In genomic region chr17:24250988-24251319, GRCm38 (mm10) we compare ENCODE assay signal across 8 mouse cellular contexts. TPM values are rescaled to one million over a fixed set of nuclear protein-coding genes. Genes with fewer than 3 reads are reported as not detected.
DNase-seq lines count a peak whose midpoint lies in the region; ATAC-seq and TF ChIP-seq lines count a peak whose summit lies in the region.

No protein-coding gene starts in this region.

- peak overlapping the region; percentile 90 for H3K9ac ChIP-seq in heart, embryonic 14.5 days (ENCODE audit: low read length)
- peak overlapping the region; percentile 90 for H3K9ac ChIP-seq in forebrain, embryonic 16.5 days (replicated peaks; ENCODE audit: low read depth, low read length)
- H3K9ac ChIP-seq in liver, postnatal 0 days (replicated peaks), result peak overlapping the region; percentile 78

- intact Hi-C loops in heart, postnatal 14 days (cut with DNase I), result loop anchor here (5.0 kb wide), 2 partner anchors 44 to 79 kb away; partner anchors contain the start of genes Ntn3 and Tbc1d24

- under 1% methylated on average over 32 of the region's 32 CpGs for WGBS in heart, embryonic 14.5 days
- WGBS in forebrain, embryonic 16.5 days, result under 1% methylated on average over 32 of the region's 32 CpGs
- under 1% methylated on average over 32 of the region's 32 CpGs for WGBS in liver, postnatal 0 days (ENCODE audit: insufficient replicate concordance)

- H3K4me2 ChIP-seq in heart, embryonic 14.5 days (ENCODE audit: low read length), result peak overlapping the region; percentile 83
- H3K4me2 ChIP-seq in forebrain, embryonic 16.5 days (ENCODE audit: low read length), result peak overlapping the region; percentile 94
- H3K4me2 ChIP-seq in liver, postnatal 0 days (ENCODE audit: low read depth, low read length), result peak overlapping the region; percentile 92

- DNase-seq in heart, postnatal 14 days, result no peak
- no peak for DNase-seq in G1E (ENCODE audit: low spot score)
- no peak for DNase-seq in liver, postnatal 0 days
- no peak for DNase-seq in frontal cortex, postnatal 36 days (ENCODE audit: low spot score in 2 of 2)
- DNase-seq in spleen, postnatal 10 days (ENCODE audit: low spot score in 2 of 2), result no peak
- no peak for DNase-seq in cerebellum, postnatal 10 days

- no peak for ATAC-seq in heart, embryonic 14.5 days (ENCODE audit: insufficient number of reproducible peaks, insufficient read depth, low FRiP score, low read depth)
- ATAC-seq in G1E (ENCODE audit: extremely low read depth, insufficient number of reproducible peaks, low FRiP score, poor library complexity, severe bottlenecking), result no peak
- no peak for ATAC-seq in forebrain, embryonic 16.5 days
- no peak; the same call in 1 of the 2 replicates for ATAC-seq in liver, postnatal 0 days

- H3K4me1 ChIP-seq in heart, embryonic 14.5 days (ENCODE audit: control insufficient read depth in 2 of 2, insufficient read depth in 2 of 2, low read length in 2 of 2), result peaks cover 0 to 16% of the 10 kb centered on the region in 2 experiments; a peak in 2 of 4 replicates
- H3K4me1 ChIP-seq in G1E (ENCODE audit: insufficient read depth, low read depth, low read length), result peaks cover 29% of the 10 kb centered on the region
- peaks cover 13% of the 10 kb centered on the region for H3K4me1 ChIP-seq in forebrain, embryonic 16.5 days (replicated peaks; ENCODE audit: control insufficient read depth, insufficient read depth, low read length)
- peaks cover 16% of the 10 kb centered on the region for H3K4me1 ChIP-seq in liver, postnatal 0 days (ENCODE audit: insufficient read depth)

- H3K9me3 ChIP-seq in heart, embryonic 14.5 days (ENCODE audit: control insufficient read depth, low read length), result no peaks in the 10 kb centered on the region
- no peaks in the 10 kb centered on the region for H3K9me3 ChIP-seq in G1E (replicated peaks)
- H3K9me3 ChIP-seq in forebrain, embryonic 16.5 days (ENCODE audit: control insufficient read depth, low read length), result no peaks in the 10 kb centered on the region
- H3K9me3 ChIP-seq in liver, postnatal 0 days (ENCODE audit: low read length), result no peaks in the 10 kb centered on the region

- peaks cover 32% of the 10 kb centered on the region for H3K36me3 ChIP-seq in heart, embryonic 14.5 days (ENCODE audit: control insufficient read depth, insufficient read depth, low read length)
- peaks cover 38% of the 10 kb centered on the region for H3K36me3 ChIP-seq in G1E (replicated peaks)
- peaks cover 6% of the 10 kb centered on the region; the same call in 1 of the 2 replicates for H3K36me3 ChIP-seq in forebrain, embryonic 16.5 days (ENCODE audit: control insufficient read depth, insufficient read depth)
- peaks cover 30% of the 10 kb centered on the region for H3K36me3 ChIP-seq in liver, postnatal 0 days (replicated peaks; ENCODE audit: insufficient read depth, low read length)

- no peak for TF ChIP-seq EP300 in liver, postnatal 0 days (IDR thresholded peaks at IDR 0.05; ENCODE audit: low read depth)

- TF ChIP-seq CTCF in G1E (IDR thresholded peaks at IDR 0.05; ENCODE audit: low read depth, low read length), result no peak
- no peak for TF ChIP-seq CTCF in liver, postnatal 0 days (IDR thresholded peaks at IDR 0.05; ENCODE audit: low read depth)

- peak overlapping the region; percentile 78 to 85 for H3K4me3 ChIP-seq in heart, embryonic 14.5 days (ENCODE audit: control insufficient read depth in 1 of 2, insufficient read depth in 1 of 2, low read depth in 1 of 2, low read length in 2 of 2)
- H3K4me3 ChIP-seq in G1E (ENCODE audit: low read depth, low read length), result peak overlapping the region; percentile 90
- H3K4me3 ChIP-seq in forebrain, embryonic 16.5 days (replicated peaks; ENCODE audit: low read length), result peak overlapping the region; percentile 87
- peak overlapping the region; percentile 70 for H3K4me3 ChIP-seq in liver, postnatal 0 days (ENCODE audit: low read depth, low read length)

- no peaks in the 10 kb centered on the region for H3K27me3 ChIP-seq in heart, embryonic 14.5 days (ENCODE audit: control insufficient read depth, insufficient read depth, low read length)
- no peaks in the 10 kb centered on the region for H3K27me3 ChIP-seq in G1E (ENCODE audit: insufficient read depth, low read length)
- H3K27me3 ChIP-seq in forebrain, embryonic 16.5 days (replicated peaks; ENCODE audit: control insufficient read depth, insufficient read depth, low read length), result no peaks in the 10 kb centered on the region
- H3K27me3 ChIP-seq in liver, postnatal 0 days (ENCODE audit: insufficient read depth, low read length), result no peaks in the 10 kb centered on the region

- H3K27ac ChIP-seq in heart, embryonic 14.5 days (replicated peaks in 1 of 2; ENCODE audit: control insufficient read depth in 1 of 2, insufficient read depth in 1 of 2, low read depth in 2 of 2, low read length in 2 of 2), result peak overlapping the region; percentile 26 to 55; a peak in 2 of 4 replicates
- H3K27ac ChIP-seq in forebrain, embryonic 16.5 days (ENCODE audit: low read length), result no peak overlapping the region; the same call in 1 of the 2 replicates
- H3K27ac ChIP-seq in liver, postnatal 0 days (ENCODE audit: low read depth), result peak overlapping the region; percentile 46

RNA-seq across cellular contexts. Expression of gene Ccnf, which starts 0.3 kb away (rescaled TPM):
- polyA plus RNA-seq in heart, embryonic 14.5 days (2014; fragmentation: Nextera tagmentation; extraction: Ambion mirVana), result 27.8 and 29.1 TPM in 2 replicates
- 1 to 10 TPM; 2.7 to 4.8 TPM for total RNA-seq in heart, postnatal 14 days (2021)
- 65.0 and 73.4 TPM in 2 replicates for total RNA-seq in G1E (2014; fragmentation: Nextera tagmentation)
- total RNA-seq in G1E (2017), result 59.1 and 65.1 TPM in 2 replicates
- polyA plus RNA-seq in G1E (2012), result 87.0 and 87.6 TPM in 2 replicates
- 26.0 and 32.0 TPM in 2 replicates for polyA plus RNA-seq in forebrain, embryonic 16.5 days (2015; fragmentation: Nextera tagmentation; extraction: Ambion mirVana)
- 26.2 and 29.6 TPM in 2 replicates for polyA plus RNA-seq in liver, postnatal 0 days (2015; fragmentation: Nextera tagmentation; extraction: Ambion mirVana)

RNA-seq across cellular contexts. Expression of gene Tedc2, which starts 30.3 kb away (rescaled TPM):
- 5.2 and 5.4 TPM in 2 replicates for polyA plus RNA-seq in heart, embryonic 14.5 days (2014; fragmentation: Nextera tagmentation; extraction: Ambion mirVana)
- 1 to 10 TPM; 3.0 to 3.2 TPM for total RNA-seq in heart, postnatal 14 days (2021)
- total RNA-seq in G1E (2014; fragmentation: Nextera tagmentation) (22.8 and 41.7 TPM in 2 replicates), G1E (2017) (38.3 and 46.5 TPM in 2 replicates)
- polyA plus RNA-seq in G1E (2012), result 47.0 and 55.1 TPM in 2 replicates
- polyA plus RNA-seq in forebrain, embryonic 16.5 days (2015; fragmentation: Nextera tagmentation; extraction: Ambion mirVana), result 10.2 and 12.2 TPM in 2 replicates
- polyA plus RNA-seq in liver, postnatal 0 days (2015; fragmentation: Nextera tagmentation; extraction: Ambion mirVana), result 6.7 and 7.4 TPM in 2 replicates

RNA-seq across cellular contexts. Expression of gene Ntn3, which starts 41.6 kb away (rescaled TPM):
- 1.3 and 1.6 TPM in 2 replicates for polyA plus RNA-seq in heart, embryonic 14.5 days (2014; fragmentation: Nextera tagmentation; extraction: Ambion mirVana)
- total RNA-seq in heart, postnatal 14 days (2021), result 1 to 10 TPM in 1 of 2 experiments, under 1 TPM in 1; 0.90 to 1.0 TPM
- total RNA-seq in G1E (2014; fragmentation: Nextera tagmentation) (3.8 and 3.9 TPM in 2 replicates), G1E (2017) (1.5 and 2.1 TPM in 2 replicates)
- 1.6 and 1.8 TPM in 2 replicates for polyA plus RNA-seq in G1E (2012)
- 4.7 and 5.2 TPM in 2 replicates for polyA plus RNA-seq in forebrain, embryonic 16.5 days (2015; fragmentation: Nextera tagmentation; extraction: Ambion mirVana)
- 0.37 and 0.45 TPM in 2 replicates for polyA plus RNA-seq in liver, postnatal 0 days (2015; fragmentation: Nextera tagmentation; extraction: Ambion mirVana)

RNA-seq across cellular contexts. Expression of gene Tbc1d24, which starts 45.6 kb away (rescaled TPM):
- 4.3 and 4.5 TPM in 2 replicates for polyA plus RNA-seq in heart, embryonic 14.5 days (2014; fragmentation: Nextera tagmentation; extraction: Ambion mirVana)
- total RNA-seq in heart, postnatal 14 days (2021), result 1 to 10 TPM; 8.7 to 9.3 TPM
- 94.0 and 120 TPM in 2 replicates for total RNA-seq in G1E (2014; fragmentation: Nextera tagmentation)
- total RNA-seq in G1E (2017), result 57.9 and 59.1 TPM in 2 replicates
- 14.6 and 23.4 TPM in 2 replicates for polyA plus RNA-seq in G1E (2012)
- 20.6 and 24.6 TPM in 2 replicates for polyA plus RNA-seq in forebrain, embryonic 16.5 days (2015; fragmentation: Nextera tagmentation; extraction: Ambion mirVana)
- 2.0 and 4.2 TPM in 2 replicates for polyA plus RNA-seq in liver, postnatal 0 days (2015; fragmentation: Nextera tagmentation; extraction: Ambion mirVana)
